In the genomic region with DNA sequence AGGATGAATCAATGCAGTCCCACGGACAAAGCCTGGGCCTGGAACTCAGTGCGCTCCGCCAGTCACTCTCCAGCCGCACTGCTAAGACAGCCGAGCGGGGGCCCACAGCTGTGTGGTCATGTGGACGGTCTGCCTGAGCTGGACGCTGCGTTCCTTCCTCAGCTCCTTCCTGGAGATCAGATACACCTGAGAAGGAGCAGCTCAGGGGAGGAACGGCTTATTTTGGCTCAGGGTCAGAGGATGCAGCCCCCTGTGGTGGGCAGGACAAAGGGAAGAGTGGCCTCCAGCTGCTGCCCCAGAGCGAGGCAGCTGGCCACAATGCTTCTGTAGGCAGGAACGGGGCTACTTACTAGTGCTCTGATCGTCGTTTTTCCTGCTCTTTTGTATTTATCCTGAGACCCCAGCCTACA, we compare ENCODE assay signal across 8 mouse cellular contexts. TPM values are rescaled to one million over a fixed set of nuclear protein-coding genes. Genes with fewer than 3 reads are reported as not detected.
DNase-seq lines count a peak whose midpoint lies in the region; ATAC-seq lines count a peak whose summit lies in the region.

No protein-coding gene starts in this region.

- peak overlapping the region; percentile 65 for H3K4me2 ChIP-seq in heart, embryonic 15.5 days
- H3K4me2 ChIP-seq in midbrain, embryonic 13.5 days (replicated peaks) = peak overlapping the region; percentile 50

- H3K4me1 ChIP-seq in heart, embryonic 15.5 days (replicated peaks) = peaks cover 8% of the 10 kb centered on the region
- H3K4me1 ChIP-seq in hindbrain, embryonic 10.5 days (replicated peaks) = peaks cover 19% of the 10 kb centered on the region
- peaks cover 13% of the 10 kb centered on the region for H3K4me1 ChIP-seq in midbrain, embryonic 13.5 days (replicated peaks)

- no peaks in the 10 kb centered on the region for H3K27me3 ChIP-seq in heart, embryonic 15.5 days
- no peaks in the 10 kb centered on the region for H3K27me3 ChIP-seq in hindbrain, embryonic 10.5 days (ENCODE audit: insufficient read depth, poor library complexity, severe bottlenecking)
- no peaks in the 10 kb centered on the region for H3K27me3 ChIP-seq in midbrain, embryonic 13.5 days

- H3K36me3 ChIP-seq in heart, embryonic 15.5 days = no peaks in the 10 kb centered on the region
- no peaks in the 10 kb centered on the region for H3K36me3 ChIP-seq in hindbrain, embryonic 10.5 days
- H3K36me3 ChIP-seq in midbrain, embryonic 13.5 days = no peaks in the 10 kb centered on the region

- 9% methylated on average over 14 of the region's 14 CpGs for WGBS in heart, embryonic 15.5 days
- 3% methylated on average over 14 of the region's 14 CpGs for WGBS in hindbrain, embryonic 10.5 days
- WGBS in midbrain, embryonic 13.5 days = 4% methylated on average over 14 of the region's 14 CpGs

- H3K27ac ChIP-seq in heart, embryonic 15.5 days = no peak overlapping the region
- H3K27ac ChIP-seq in hindbrain, embryonic 10.5 days = peak overlapping the region; percentile 60; the same call in 1 of the 2 replicates
- H3K27ac ChIP-seq in midbrain, embryonic 13.5 days = no peak overlapping the region

- no peak for DNase-seq in heart, adult 9 months (ENCODE audit: low spot score in 2 of 2)
- peak; percentile 72 for DNase-seq in embryo, embryonic 10 days (ENCODE audit: low spot score)
- DNase-seq in hindbrain, embryonic 10.5 days (ENCODE audit: low spot score) = peak; percentile 57
- DNase-seq in layer of hippocampus, postnatal 10 days (ENCODE audit: low spot score in 2 of 2) = no peak
- no peak for DNase-seq in cerebellum, adult 11-12 months
- no peak for DNase-seq in layer of hippocampus, adult 9-11 months

- peak overlapping the region; percentile 48; the same call in 1 of the 2 replicates for H3K9ac ChIP-seq in heart, embryonic 15.5 days
- H3K9ac ChIP-seq in midbrain, embryonic 13.5 days (replicated peaks) = peak overlapping the region; percentile 61

- H3K4me3 ChIP-seq in heart, embryonic 15.5 days = peak overlapping the region; percentile 33
- peak overlapping the region; percentile 33 for H3K4me3 ChIP-seq in hindbrain, embryonic 10.5 days
- H3K4me3 ChIP-seq in midbrain, embryonic 13.5 days (replicated peaks) = peak overlapping the region; percentile 19

- no peaks in the 10 kb centered on the region for H3K9me3 ChIP-seq in heart, embryonic 15.5 days (replicated peaks)
- no peaks in the 10 kb centered on the region for H3K9me3 ChIP-seq in hindbrain, embryonic 10.5 days
- H3K9me3 ChIP-seq in midbrain, embryonic 13.5 days = no peaks in the 10 kb centered on the region

- ATAC-seq in heart, embryonic 15.5 days (replicated peaks; ENCODE audit: insufficient number of reproducible peaks, insufficient read depth, low FRiP score, low read depth) = no peak
- peak; percentile 77 for ATAC-seq in midbrain, embryonic 13.5 days

RNA-seq across cellular contexts. Expression of a gene that starts 51.0 kb away (rescaled TPM):
- 5.7 and 7.6 TPM in 2 replicates for polyA plus RNA-seq in heart, embryonic 15.5 days (2015; fragmentation: Nextera tagmentation; extraction: Ambion mirVana)
- 12.5 and 15.7 TPM in 2 replicates for polyA plus RNA-seq in hindbrain, embryonic 10.5 days (2016; fragmentation: Nextera tagmentation; extraction: Ambion mirVana)
- 5.1 and 6.3 TPM in 2 replicates for polyA plus RNA-seq in midbrain, embryonic 13.5 days (2015; fragmentation: Nextera tagmentation; extraction: Ambion mirVana)
- total RNA-seq in layer of hippocampus, postnatal 10 days (2021) = 1 to 10 TPM; 6.3 to 7.9 TPM

Comparison
In these comparisons a context has a peak if more than half of its experiments do, and no peak if none do; other contexts are left out.
1. DNase-seq: peak in embryo, embryonic 10 days (single experiment) and hindbrain, embryonic 10.5 days (single experiment); none in heart, adult 9 months (0 of 2), layer of hippocampus, postnatal 10 days (0 of 2), cerebellum, adult 11-12 months (single experiment) and layer of hippocampus, adult 9-11 months (single experiment).
2. Peak in every context shown above with its lines, with median percentiles within 50 percentile points of each other: H3K4me3 ChIP-seq.